Mouse (Mus musculus): ENCODE measurements around the gene Trpm5. TPM values are rescaled to one million over a fixed set of nuclear protein-coding genes. Genes with fewer than 3 reads are reported as not detected.

The Trpm5 gene
- total RNA-seq, 1 experiment: 1.0 TPM

DNA sequence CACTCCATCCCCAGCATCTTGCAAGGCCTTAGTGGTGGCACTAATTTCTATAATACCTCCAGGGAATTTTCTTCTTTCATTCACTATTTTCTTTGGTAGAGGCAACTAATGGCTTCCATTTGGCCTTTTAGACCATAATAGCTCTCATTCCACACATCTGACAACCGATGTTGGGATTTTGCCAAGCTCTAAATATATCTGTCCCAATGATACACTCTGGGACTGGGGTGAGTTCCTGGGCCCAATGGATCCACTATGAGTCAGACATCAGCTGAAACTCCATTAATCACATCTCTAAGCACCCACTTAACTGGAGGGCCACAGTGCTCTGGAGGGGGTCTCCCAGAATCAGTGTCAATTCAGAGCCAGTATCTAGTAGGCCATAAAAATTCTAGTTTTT lies 62.6 kb downstream of the Trpm5 start:
- Histone ChIP-seq H3K9ac (ENCODE audit: insufficient read depth, low read depth, low read length, poor library complexity, severe bottlenecking) (no peak overlapping the region), H3K4me1 (ENCODE audit: control insufficient read depth in 2 of 2, insufficient read depth in 2 of 2, low read length in 2 of 2, poor library complexity in 1 of 2) (no peaks in the 10 kb centered on the region), H3K4me3 (ENCODE audit: insufficient read depth in 1 of 2, low read depth in 1 of 2, low read length in 2 of 2, poor library complexity in 1 of 2, severe bottlenecking in 1 of 2) (no peak overlapping the region), H3K36me3 (ENCODE audit: control insufficient read depth, insufficient read depth, low read length, poor library complexity, severe bottlenecking) (no peaks in the 10 kb centered on the region), H3K9me3 (ENCODE audit: control insufficient read depth, insufficient read depth, low read depth, low read length) (no peaks in the 10 kb centered on the region), H3K27ac (ENCODE audit: insufficient read depth, low read depth, low read length, poor library complexity, severe bottlenecking) (no peak overlapping the region)
- TF ChIP-seq ZC3H11A (IDR thresholded peaks at IDR 0.05; ENCODE audit: borderline replicate concordance, low read depth, low read length) (no peak), ZNF384 (IDR thresholded peaks at IDR 0.05; ENCODE audit: low read depth, low read length) (no peak), HCFC1 (IDR thresholded peaks at IDR 0.05; ENCODE audit: borderline replicate concordance, insufficient read depth, low read length) (no peak), MAFK (IDR thresholded peaks at IDR 0.05; ENCODE audit: insufficient read depth, low read depth, low read length) (no peak), CHD2 (IDR thresholded peaks at IDR 0.05; ENCODE audit: low read depth, low read length) (no peak)
- no peak for DNase-seq (ENCODE audit: low read depth, low spot score)
- in situ Hi-C loops (cut with MboI; ENCODE audit: low sequenced_read_pairs in 2 of 2, unreplicated experiment in 2 of 2): no loop called here

DNA sequence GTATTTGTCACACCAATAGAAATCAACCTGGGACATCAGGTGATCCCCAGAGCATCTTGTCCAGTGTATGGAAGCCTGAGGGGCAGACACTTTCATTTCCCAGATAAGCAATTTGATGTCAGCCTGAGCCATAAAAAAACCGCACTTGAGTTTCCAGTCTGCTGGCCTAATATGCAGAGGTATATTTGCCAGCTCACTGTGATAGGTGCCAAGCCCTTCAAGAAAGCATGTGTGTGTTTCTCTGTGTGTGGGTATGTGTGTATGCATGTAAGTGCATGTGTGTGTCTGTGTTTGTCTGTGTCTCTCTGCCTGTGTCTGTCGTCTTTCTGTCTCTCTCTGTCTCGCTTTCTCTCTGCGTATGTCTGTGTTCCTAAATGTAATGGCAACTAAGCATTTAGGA lies 67.2 kb downstream of the Trpm5 start:
- Histone ChIP-seq H3K4me3 (ENCODE audit: insufficient read depth in 1 of 2, low read depth in 1 of 2, low read length in 2 of 2, poor library complexity in 1 of 2, severe bottlenecking in 1 of 2) (no peak overlapping the region), H3K9me3 (ENCODE audit: control insufficient read depth, insufficient read depth, low read depth, low read length) (no peaks in the 10 kb centered on the region), H3K27ac (ENCODE audit: insufficient read depth, low read depth, low read length, poor library complexity, severe bottlenecking) (no peak overlapping the region), H3K9ac (ENCODE audit: insufficient read depth, low read depth, low read length, poor library complexity, severe bottlenecking) (no peak overlapping the region), H3K36me3 (ENCODE audit: control insufficient read depth, insufficient read depth, low read length, poor library complexity, severe bottlenecking) (no peaks in the 10 kb centered on the region), H3K4me1 (ENCODE audit: control insufficient read depth in 2 of 2, insufficient read depth in 2 of 2, low read length in 2 of 2, poor library complexity in 1 of 2) (no peaks in the 10 kb centered on the region)
- no peak for TF ChIP-seq CHD2 (IDR thresholded peaks at IDR 0.05; ENCODE audit: low read depth, low read length)
- no peak for TF ChIP-seq MAFK (IDR thresholded peaks at IDR 0.05; ENCODE audit: insufficient read depth, low read depth, low read length)
- no peak for TF ChIP-seq ZC3H11A (IDR thresholded peaks at IDR 0.05; ENCODE audit: borderline replicate concordance, low read depth, low read length)
- no peak for TF ChIP-seq ZNF384 (IDR thresholded peaks at IDR 0.05; ENCODE audit: low read depth, low read length)
- no peak for TF ChIP-seq HCFC1 (IDR thresholded peaks at IDR 0.05; ENCODE audit: borderline replicate concordance, insufficient read depth, low read length)
- in situ Hi-C loops (cut with MboI; ENCODE audit: low sequenced_read_pairs in 2 of 2, unreplicated experiment in 2 of 2): no loop called here
- DNase-seq (ENCODE audit: low read depth, low spot score): no peak

DNA sequence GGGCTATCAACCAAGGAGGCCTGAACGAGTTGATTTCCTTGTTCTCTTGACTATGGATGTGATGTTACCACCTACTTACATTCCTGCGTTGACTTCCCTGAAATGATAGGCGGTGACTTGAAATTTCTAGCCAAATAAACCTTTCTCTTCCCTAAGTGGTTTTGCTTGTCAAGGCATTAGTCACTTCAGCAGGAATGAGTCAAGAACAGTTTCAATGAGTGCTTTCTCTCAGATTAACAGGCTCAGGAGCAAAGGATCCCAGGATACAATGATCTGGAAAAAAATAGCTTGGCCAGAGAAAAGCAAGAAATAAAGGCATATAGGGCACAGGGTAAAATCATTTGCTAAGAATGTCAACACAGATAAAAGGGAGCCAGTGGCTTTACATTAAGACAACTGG lies 68.9 kb downstream of the Trpm5 start:
- Histone ChIP-seq H3K9me3 (ENCODE audit: control insufficient read depth, insufficient read depth, low read depth, low read length) (no peaks in the 10 kb centered on the region), H3K4me3 (ENCODE audit: insufficient read depth in 1 of 2, low read depth in 1 of 2, low read length in 2 of 2, poor library complexity in 1 of 2, severe bottlenecking in 1 of 2) (no peak overlapping the region), H3K36me3 (ENCODE audit: control insufficient read depth, insufficient read depth, low read length, poor library complexity, severe bottlenecking) (no peaks in the 10 kb centered on the region), H3K27ac (ENCODE audit: insufficient read depth, low read depth, low read length, poor library complexity, severe bottlenecking) (no peak overlapping the region), H3K9ac (ENCODE audit: insufficient read depth, low read depth, low read length, poor library complexity, severe bottlenecking) (no peak overlapping the region), H3K4me1 (ENCODE audit: control insufficient read depth in 2 of 2, insufficient read depth in 2 of 2, low read length in 2 of 2, poor library complexity in 1 of 2) (no peaks in the 10 kb centered on the region)
- in situ Hi-C loops (cut with MboI; ENCODE audit: low sequenced_read_pairs in 2 of 2, unreplicated experiment in 2 of 2): no loop called here
- DNase-seq (ENCODE audit: low read depth, low spot score): no peak
- TF ChIP-seq HCFC1 (IDR thresholded peaks at IDR 0.05; ENCODE audit: borderline replicate concordance, insufficient read depth, low read length) (no peak), ZC3H11A (IDR thresholded peaks at IDR 0.05; ENCODE audit: borderline replicate concordance, low read depth, low read length) (no peak), ZNF384 (IDR thresholded peaks at IDR 0.05; ENCODE audit: low read depth, low read length) (no peak), MAFK (IDR thresholded peaks at IDR 0.05; ENCODE audit: insufficient read depth, low read depth, low read length) (no peak), CHD2 (IDR thresholded peaks at IDR 0.05; ENCODE audit: low read depth, low read length) (no peak)

DNA sequence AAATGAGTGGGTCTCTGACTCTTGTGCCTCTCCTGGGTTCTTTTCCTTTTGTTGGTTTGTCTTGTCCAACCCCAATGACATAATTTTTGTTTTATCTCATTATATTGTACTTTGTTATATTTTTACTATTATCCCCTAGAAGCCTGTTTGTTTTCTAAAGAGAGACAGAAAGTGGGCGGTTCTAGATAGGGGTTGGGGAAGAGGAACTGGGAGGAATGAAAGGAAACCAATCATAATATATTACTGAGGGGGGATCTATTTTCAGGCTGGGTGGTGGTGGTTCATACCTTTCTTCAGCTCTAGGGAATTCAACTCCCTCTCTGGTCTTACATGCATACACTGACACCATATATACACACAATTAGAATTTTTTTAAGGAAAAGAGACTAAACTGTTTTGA lies 70.1 kb downstream of the Trpm5 start:
- Histone ChIP-seq H3K36me3 (ENCODE audit: control insufficient read depth, insufficient read depth, low read length, poor library complexity, severe bottlenecking) (no peaks in the 10 kb centered on the region), H3K27ac (ENCODE audit: insufficient read depth, low read depth, low read length, poor library complexity, severe bottlenecking) (no peak overlapping the region), H3K4me3 (ENCODE audit: insufficient read depth in 1 of 2, low read depth in 1 of 2, low read length in 2 of 2, poor library complexity in 1 of 2, severe bottlenecking in 1 of 2) (no peak overlapping the region), H3K9me3 (ENCODE audit: control insufficient read depth, insufficient read depth, low read depth, low read length) (no peaks in the 10 kb centered on the region), H3K9ac (ENCODE audit: insufficient read depth, low read depth, low read length, poor library complexity, severe bottlenecking) (no peak overlapping the region), H3K4me1 (ENCODE audit: control insufficient read depth in 2 of 2, insufficient read depth in 2 of 2, low read length in 2 of 2, poor library complexity in 1 of 2) (no peaks in the 10 kb centered on the region)
- no peak for DNase-seq (ENCODE audit: low read depth, low spot score)
- TF ChIP-seq HCFC1 (IDR thresholded peaks at IDR 0.05; ENCODE audit: borderline replicate concordance, insufficient read depth, low read length) (no peak), ZNF384 (IDR thresholded peaks at IDR 0.05; ENCODE audit: low read depth, low read length) (no peak), ZC3H11A (IDR thresholded peaks at IDR 0.05; ENCODE audit: borderline replicate concordance, low read depth, low read length) (no peak), CHD2 (IDR thresholded peaks at IDR 0.05; ENCODE audit: low read depth, low read length) (no peak), MAFK (IDR thresholded peaks at IDR 0.05; ENCODE audit: insufficient read depth, low read depth, low read length) (no peak)
- in situ Hi-C loops (cut with MboI; ENCODE audit: low sequenced_read_pairs in 2 of 2, unreplicated experiment in 2 of 2): no loop called here

DNA sequence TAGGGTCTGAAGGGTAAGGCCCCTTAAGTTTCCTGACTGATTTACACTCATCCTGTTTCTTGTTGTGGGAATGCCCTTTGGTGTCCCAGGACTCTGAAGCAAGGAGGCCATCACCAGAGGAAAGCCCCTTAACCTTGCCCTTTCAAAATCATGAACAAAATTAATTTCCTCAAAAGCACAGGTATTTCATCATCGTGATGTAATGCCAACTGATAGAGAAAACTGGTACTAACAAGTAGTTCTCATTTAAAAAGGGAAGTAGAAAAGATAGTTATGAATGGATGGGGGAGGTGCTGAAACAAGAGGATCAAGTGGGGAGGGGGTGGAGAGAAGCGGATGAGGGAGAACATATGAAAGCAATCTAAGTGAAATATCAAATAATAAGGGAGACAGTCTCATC lies 70.9 kb downstream of the Trpm5 start:
- in situ Hi-C loops (cut with MboI; ENCODE audit: low sequenced_read_pairs in 2 of 2, unreplicated experiment in 2 of 2): no loop called here
- no peak overlapping the region for H3K4me3 ChIP-seq (ENCODE audit: insufficient read depth in 1 of 2, low read depth in 1 of 2, low read length in 2 of 2, poor library complexity in 1 of 2, severe bottlenecking in 1 of 2)
- H3K9me3 ChIP-seq (ENCODE audit: control insufficient read depth, insufficient read depth, low read depth, low read length): no peaks in the 10 kb centered on the region
- no peak overlapping the region for H3K27ac ChIP-seq (ENCODE audit: insufficient read depth, low read depth, low read length, poor library complexity, severe bottlenecking)
- no peaks in the 10 kb centered on the region for H3K36me3 ChIP-seq (ENCODE audit: control insufficient read depth, insufficient read depth, low read length, poor library complexity, severe bottlenecking)
- no peak for DNase-seq (ENCODE audit: low read depth, low spot score)
- no peaks in the 10 kb centered on the region for H3K4me1 ChIP-seq (ENCODE audit: control insufficient read depth in 2 of 2, insufficient read depth in 2 of 2, low read length in 2 of 2, poor library complexity in 1 of 2)
- TF ChIP-seq ZNF384 (IDR thresholded peaks at IDR 0.05; ENCODE audit: low read depth, low read length) (no peak), ZC3H11A (IDR thresholded peaks at IDR 0.05; ENCODE audit: borderline replicate concordance, low read depth, low read length) (no peak), CHD2 (IDR thresholded peaks at IDR 0.05; ENCODE audit: low read depth, low read length) (no peak), MAFK (IDR thresholded peaks at IDR 0.05; ENCODE audit: insufficient read depth, low read depth, low read length) (no peak), HCFC1 (IDR thresholded peaks at IDR 0.05; ENCODE audit: borderline replicate concordance, insufficient read depth, low read length) (no peak)
- H3K9ac ChIP-seq (ENCODE audit: insufficient read depth, low read depth, low read length, poor library complexity, severe bottlenecking): no peak overlapping the region

All from ES-E14 (cell line).